Mouse (Mus musculus) CD4-positive, CD25-positive, alpha-beta regulatory T cell, adult 4 months (primary cell): Measurements from ENCODE around the gene Trip4. TPM values are rescaled to one million over a fixed set of nuclear protein-coding genes. Genes with fewer than 3 reads are reported as not detected.

Source experiments
- ATAC-seq: one replicate; pipeline ENCODE4 v1.8.0; 2017
- polyA plus RNA-seq, 2 experiments: library from polyadenylated mRNA; unstranded; fragments of 100-300 nt; shearing (Covaris generic); gene quantifications; one replicate each; pipeline ENCODE4 v1.2.1; 2017

Gene Trip4
- 10 to 100 TPM; 39.7 to 54.7 TPM for polyA plus RNA-seq

GRCm38 (mm10) chr9:65908394-65909300, at the start of gene Trip4, which contains the start of gene Csnk1g1:
Gene Trip4 (minus strand): TSS chr9:65908794.
Gene Csnk1g1 (plus strand): TSS chr9:65908924.
- ATAC-seq = peak; percentile 99

DNA sequence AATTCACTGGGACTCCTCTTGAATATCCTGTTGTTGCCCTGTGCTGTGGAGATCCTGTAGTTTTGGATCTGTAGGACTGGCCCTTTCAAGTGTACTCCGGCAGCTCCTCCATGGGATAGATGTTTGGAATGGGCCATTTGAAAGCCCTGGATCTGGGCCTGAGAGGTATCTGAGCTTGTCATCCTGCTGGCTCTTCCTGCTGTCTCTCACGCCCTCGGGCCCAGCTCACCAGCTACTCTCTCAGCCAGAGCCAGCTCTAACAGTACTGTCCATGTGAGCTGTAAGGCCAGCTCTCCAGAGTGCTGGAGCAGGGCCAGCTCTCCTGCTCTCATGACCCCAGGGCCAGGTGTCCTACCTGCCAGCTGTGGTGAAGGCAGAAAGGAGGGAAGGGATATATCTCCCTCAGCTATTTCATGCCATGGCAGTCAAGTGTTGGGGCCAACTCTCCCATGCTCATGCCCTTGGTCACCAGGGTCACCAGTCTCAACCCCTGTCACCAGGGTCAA, 42.5 kb upstream of the Trip4 start:
- no peak for ATAC-seq

- ATAC-seq = no peak
Observed at GRCm38 (mm10) chr9:65937566-65937965, 29.0 kb upstream of the Trip4 start.

DNA sequence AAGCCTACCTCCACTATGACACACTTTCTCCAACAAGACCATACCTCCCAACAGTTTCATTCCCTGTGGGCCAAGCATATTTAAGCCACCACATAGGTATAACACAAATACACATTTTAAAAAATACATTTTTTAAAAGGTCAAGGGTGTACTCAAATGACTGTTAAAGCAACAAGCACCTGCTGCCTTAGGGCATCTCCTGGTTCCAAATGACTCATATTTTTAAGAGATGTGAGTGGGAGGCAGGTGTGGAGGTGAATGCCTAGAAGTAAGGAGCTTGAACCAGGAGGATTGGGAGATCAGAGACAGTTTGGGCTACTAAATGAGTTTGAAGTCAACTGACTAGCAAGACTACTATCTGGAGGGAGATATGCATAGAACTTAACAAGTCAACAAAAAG, 21.2 kb upstream of the Trip4 start:
- no peak for ATAC-seq

DNA sequence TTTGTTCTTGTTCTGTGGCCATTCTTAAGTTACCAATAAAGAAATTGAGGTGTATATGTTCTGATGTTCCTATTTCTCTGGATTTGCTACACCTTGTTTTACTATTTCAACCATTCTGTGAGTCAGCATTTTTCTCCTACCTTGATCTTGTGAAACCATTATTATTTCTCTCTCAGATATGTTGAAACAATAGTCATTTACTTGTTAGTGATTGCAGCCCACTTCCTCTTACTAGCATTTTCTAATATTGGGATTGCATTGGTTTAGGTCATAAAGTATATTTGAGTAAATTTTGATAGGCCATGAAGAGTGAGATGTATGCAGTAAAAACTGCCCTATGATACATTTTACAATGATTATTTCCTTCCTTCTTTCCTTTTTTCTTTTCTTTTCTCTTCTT, 19.9 kb upstream of the Trip4 start:
- ATAC-seq = no peak

DNA sequence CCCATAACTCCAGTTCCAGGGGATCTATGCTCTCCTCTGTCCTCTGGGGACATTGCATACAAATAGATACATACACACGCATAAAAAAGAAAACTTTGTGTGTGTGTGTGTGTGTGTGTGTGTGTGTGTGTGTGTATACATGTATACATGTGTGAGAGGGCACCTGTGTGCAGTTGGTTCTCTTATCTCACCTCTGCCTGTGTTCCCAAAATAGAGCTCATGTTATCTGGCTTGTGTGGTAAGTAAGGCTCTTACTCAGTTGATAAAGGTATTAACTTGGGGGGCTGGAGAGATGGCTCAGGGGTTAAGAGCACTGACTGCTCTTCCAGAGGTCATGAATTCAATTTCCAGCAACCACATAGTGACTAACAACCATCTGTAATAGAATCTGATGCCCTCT, 8.4 kb upstream of the Trip4 start:
- ATAC-seq = no peak

DNA sequence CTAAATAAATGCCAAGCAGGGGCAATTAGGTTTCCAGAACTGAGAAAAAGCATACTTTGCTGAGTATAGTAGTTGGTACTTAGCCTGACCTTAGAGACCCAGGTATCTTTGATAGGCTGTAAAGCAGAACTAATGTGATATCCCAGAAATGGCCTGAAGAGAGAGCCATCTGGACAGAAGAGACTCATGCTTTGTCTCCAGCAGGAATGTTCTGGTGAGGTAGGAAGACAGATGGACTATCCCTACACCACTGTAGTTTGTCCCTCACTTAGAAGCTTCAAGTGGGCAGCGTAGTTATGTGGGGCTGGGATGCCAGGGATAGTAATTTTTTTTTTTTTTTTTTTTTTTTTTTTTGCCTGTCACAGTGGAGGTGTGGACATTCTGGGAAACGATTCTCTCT, 5.4 kb upstream of the Trip4 start:
- ATAC-seq = no peak

DNA sequence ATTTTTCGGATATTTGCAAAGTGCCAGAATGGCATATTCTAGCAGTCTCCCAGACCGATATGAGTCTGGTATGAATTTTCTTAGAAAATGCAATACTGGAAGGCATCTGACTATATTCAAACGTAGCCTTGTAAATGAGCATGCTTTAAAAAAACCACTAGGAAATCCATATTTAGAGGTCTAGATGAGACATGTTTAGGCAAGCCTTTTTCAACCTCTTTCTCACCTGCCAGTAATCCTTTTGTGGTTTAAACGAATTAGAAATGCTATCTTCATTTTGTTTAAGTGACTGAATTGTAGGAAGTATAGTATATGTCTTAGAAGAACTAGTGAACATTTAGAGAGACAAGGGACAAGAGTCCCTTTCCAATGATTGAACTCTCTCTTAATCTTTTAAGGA, 1.2 kb upstream of the Trip4 start:
- ATAC-seq = no peak

DNA sequence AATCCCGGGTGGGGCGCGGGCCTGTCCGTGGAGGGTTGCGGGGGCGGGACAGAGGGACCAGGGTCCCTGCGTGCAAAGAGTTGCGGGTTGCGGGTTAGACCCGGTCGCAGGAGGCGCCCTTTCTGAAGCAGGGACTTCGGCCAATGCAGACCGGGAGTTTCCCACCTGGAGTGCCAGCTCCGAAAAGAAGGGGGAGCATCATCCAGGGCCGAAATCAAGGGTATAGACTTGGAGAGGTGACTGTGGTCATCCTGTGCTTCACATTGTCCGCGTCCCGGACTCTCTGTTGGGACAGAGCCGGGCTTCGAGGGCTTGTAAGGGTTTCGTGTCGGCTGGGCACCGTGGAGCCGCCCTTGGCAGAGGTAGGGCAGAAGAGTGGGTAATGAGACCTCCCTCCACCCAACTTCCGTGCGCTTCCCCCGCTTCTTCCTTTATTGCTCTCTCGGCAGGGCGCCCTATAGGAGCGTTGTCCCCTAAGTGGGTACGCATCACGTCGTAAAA, 757 bp upstream of the Trip4 start:
- peak; percentile 55 for ATAC-seq

GRCm38 (mm10) chr9:65903419-65903818, 5.2 kb downstream of the Trip4 start:
- ATAC-seq = no peak

GRCm38 (mm10) chr9:65902879-65903278, 5.7 kb downstream of the Trip4 start:
- ATAC-seq = no peak

- no peak for ATAC-seq
Observed at GRCm38 (mm10) chr9:65896977-65897376, 11.6 kb downstream of the Trip4 start.

GRCm38 (mm10) chr9:65891126-65891525, 17.5 kb downstream of the Trip4 start:
- no peak for ATAC-seq

DNA sequence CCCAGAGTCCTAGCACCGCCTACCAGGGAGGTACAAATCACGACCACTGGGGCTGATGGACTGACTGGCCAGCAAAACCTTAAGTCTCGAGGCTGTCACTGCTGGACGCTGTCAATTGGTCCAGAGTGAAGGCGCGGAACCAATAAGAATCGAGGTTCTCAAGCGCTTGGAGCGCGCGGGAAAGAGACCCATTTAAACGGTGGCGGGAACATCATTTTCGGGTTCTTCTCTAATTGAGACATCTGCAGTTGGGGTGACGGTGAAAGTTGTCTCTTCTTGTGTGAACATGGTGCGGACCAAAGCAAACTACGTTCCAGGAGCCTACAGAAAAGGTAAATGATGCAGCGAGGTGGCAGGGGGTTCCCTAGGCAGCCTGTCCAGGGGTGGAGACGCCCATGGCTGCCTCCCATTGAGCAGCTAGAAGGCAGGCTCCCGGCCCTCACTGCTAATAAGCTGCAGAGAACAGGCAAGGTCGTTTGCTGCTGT, 18.4 kb downstream of the Trip4 start, which contains the start of gene Pclaf:
TSS of gene Pclaf (plus strand) at position 95 of the 486 bp plus-strand sequence.
- ATAC-seq = peak; percentile 93

DNA sequence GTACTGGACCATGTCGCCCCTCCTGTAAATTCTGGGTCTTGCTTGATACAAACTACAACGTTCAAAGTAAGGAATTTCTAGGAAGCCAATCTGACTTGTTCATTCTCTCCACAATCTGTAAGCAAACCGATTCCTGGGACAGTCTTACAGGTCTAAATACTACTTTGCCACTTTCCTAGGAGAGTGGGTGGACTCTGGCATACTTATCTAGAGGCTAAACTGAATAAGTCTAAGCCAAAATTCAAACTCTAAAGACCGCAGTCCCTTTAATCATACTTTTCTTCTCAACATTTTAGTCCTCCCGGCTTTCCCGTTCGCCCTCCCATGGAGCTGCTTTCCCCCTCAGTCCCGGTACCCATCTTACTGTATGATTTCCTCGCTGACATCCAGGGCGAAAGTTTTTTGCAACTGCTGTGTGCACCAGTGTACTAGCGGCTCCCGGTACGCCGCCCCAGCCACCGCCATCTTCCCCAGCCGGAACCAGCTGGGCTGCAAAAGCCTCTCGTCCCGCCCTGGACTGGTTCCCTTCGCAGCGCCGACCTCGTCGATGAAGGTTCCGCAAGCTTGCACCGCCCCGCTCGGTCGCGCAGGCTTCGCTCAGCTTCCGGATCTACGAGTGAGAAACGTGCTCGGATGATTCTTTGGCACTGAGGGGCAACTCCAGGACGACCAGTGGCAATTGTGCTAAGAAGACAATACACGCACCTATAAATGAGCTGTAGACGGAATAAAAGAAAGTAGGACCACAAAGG, 23.9 kb downstream of the Trip4 start:
- ATAC-seq = peak; percentile 99

DNA sequence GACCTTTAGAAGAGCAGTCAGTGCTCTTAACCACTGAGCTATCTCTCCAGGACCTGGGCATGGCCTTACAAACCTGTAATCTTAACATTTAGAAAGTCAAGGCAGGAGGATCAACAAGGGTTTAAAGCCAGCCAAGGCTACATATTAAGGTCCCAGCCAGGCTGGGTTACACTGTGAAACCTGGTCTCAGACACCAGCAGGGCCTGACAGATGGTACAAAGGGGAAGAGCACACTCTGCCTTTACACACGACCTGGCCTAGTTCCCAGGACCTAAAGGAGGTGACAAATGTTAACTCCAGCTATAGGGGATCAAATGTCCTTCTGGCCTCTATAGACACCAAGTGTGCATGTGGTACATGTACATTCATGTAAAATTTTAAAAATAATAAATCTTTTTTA, 48.9 kb downstream of the Trip4 start:
- no peak for ATAC-seq

DNA sequence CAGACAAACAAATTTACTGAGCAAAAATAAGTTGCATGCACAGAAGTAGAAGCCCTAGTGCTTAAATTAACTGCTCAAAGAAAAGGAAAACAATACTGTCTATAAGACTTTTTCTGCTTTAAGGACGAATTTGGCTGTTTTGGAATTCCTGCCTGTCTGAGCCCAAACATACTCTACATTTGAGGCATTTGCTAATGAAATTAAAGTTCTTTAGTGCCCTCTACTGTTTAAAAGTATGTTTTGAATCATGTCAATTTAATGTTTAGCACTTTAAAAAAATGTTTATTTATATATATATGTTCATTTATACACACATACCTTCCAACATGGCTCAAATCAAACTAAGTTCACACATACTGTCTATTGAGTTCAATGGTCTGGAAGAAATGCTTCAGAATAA, 58.4 kb downstream of the Trip4 start:
- ATAC-seq = no peak

- ATAC-seq = no peak
Observed at GRCm38 (mm10) chr9:65848154-65848553, 60.4 kb downstream of the Trip4 start.

- ATAC-seq = no peak
Observed at GRCm38 (mm10) chr9:65844421-65845165, 64.0 kb downstream of the Trip4 start.

GRCm38 (mm10) chr9:65839841-65840240, 68.8 kb downstream of the Trip4 start:
- no peak for ATAC-seq

- no peak for ATAC-seq
Observed at GRCm38 (mm10) chr9:65836916-65837315, 71.7 kb downstream of the Trip4 start.

GRCm38 (mm10) chr9:65834628-65835354, 73.8 kb downstream of the Trip4 start:
- ATAC-seq = no peak
